Mouse (Mus musculus) liver, embryonic 14.5 days (tissue): ENCODE data around the gene Fam24a.

Source experiments
- CTCF ChIP-seq: IDR thresholded peaks from 2 replicates; pipeline ENCODE4 v1.5.1; 2016; ENCODE audit warnings: antibody characterized with exemption, low read depth, control low read depth
- EP300 ChIP-seq: IDR thresholded peaks from 2 replicates; pipeline ENCODE4 v1.6.1; 2016; ENCODE audit warnings: antibody characterized with exemption, low read depth

DNA sequence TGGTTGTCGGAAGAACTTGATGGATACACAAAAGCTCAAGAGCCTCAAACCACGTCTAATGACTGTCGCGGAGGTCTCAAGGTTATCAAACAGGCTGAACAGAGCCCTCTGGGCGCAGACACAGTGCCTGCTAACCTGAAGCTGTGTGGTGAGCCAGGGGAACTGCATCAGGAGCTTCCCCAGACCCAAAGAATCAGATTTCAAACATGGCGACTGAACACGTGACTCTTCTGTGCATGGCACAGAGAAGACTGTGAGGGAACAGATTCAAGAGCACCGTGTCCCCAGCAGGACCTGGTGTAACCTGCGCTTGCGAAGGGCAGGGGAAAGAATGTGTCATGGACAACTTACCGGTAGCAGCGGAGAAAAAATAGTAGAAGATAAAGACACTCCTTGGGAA is 16.1 kb upstream of the Fam24a start:
- TF ChIP-seq CTCF (no peak), EP300 (no peak)
